Mouse (Mus musculus) cerebellum, adult (tissue): ENCODE data around the gene Alg14.
A peak's percentile ranks its signal among the peaks of the same experiment; 100 is the strongest.

ENCODE experiments used
- ATAC-seq: cut with Nextera tagmentation; 2 replicates; pipeline ENCODE4 v1.9.2; 2017; ENCODE audit warnings: mild to moderate bottlenecking, moderate library complexity, mixed read lengths; ENCODE audit not compliant: insufficient number of reproducible peaks, low FRiP score, low TSS enrichment

Alg14 gene

GRCm38 (mm10) chr3:121277009-121277408 lies 14.6 kb upstream of the Alg14 start:
- ATAC-seq, result no peak

DNA sequence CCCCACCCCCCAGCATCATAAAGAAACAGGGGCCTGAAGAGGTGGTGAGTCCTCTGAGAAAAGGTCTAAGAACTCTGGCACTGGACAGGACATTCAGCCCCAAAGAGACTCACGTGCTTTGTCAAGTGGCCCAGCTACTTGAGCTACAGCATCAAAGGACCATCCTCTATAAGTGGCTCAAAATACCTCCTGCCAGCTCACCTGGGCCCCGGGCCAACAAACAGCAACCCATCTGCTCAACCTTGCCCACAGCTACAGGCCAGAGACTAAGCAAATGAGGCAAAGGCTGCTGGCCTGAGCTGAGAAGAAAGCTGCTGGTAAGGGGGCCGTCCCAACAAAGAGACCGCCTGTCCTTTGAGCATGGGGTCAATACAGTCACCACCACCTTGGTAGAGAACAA lies 14.0 kb upstream of the Alg14 start:
- ATAC-seq, result peak; percentile 97

DNA sequence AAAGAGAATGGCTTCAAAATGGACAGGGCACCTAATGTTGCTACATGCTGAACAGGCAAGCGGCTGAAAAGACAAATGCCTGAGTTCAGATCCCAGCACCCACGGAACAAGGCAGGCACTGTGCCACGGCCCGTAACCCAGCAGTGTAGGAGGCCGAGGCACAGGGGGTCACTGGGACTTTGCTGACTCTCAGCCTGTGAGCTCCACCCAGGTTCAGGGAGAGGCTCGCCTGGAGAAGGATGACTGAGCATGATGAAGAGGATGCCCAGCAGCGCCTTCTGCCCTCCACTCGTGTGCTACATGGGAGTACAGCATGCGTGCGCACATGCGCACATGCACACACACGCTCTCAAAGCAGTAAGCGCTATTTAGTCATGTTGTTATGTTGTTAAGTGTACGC lies 11.9 kb upstream of the Alg14 start:
- ATAC-seq, result no peak

GRCm38 (mm10) chr3:121282998-121283397 lies 8.6 kb upstream of the Alg14 start, which contains the start of gene Tmem56:
Gene Tmem56 (minus strand): TSS chr3:121283098.
- ATAC-seq, result no peak

DNA sequence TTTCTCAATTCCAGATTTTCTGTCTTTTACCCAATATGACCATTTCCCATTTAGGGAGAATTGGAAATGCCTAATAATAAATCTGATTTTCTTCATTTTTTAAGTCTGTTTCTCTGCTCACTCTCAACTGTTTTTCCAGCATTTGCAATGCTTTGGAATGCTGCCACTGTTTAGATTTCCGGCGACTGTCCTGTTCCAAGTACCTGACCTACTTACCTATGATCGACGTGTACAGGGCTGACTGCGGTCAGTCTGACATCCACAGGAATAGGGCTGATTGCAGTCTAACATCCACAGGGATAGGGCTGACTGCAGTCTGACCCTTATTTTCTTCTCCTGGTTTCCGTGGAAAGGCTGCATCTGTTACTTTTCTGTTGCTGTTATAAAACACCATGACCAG lies 6.4 kb upstream of the Alg14 start:
- peak; percentile 73; the same call in 1 of the 2 replicates for ATAC-seq

DNA sequence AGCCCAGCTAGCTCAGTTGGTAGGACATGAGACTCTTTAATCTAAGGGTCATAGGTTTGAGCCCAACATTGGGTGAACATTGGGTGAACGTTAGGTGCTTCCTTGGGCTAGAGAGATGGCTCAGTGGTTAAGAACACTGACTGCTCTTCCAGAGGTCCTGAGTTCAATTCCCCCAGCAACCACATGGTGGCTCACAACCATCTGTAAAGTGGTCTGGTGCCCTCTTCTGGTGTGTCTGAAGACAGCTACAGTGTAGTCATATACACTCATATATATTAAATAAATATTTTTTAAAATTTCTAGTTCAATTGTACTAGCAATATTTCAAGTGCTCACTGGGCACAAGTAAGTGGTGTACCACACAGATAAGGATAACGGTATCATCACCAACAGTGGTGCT lies 4.4 kb upstream of the Alg14 start:
- ATAC-seq, result no peak

DNA sequence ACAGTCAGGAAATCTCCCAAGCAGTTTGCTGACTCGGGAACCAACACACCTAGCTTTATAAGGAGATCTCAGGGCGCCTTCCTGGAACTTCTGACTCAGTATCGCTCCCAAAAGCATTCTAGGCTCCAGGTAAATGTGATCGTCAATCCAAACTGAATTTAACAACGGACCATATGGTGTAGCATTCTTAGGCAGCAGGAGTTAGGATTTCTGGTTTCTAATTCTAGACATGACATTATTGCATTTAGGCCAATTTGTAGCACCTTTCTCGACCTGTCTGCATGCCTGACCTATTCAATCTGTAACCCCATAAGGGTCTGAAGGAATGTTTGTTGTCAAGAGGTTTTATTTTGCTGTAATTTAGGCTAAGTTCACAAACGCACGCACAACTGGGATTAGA lies 892 bp upstream of the Alg14 start:
- ATAC-seq, result peak; percentile 10

DNA sequence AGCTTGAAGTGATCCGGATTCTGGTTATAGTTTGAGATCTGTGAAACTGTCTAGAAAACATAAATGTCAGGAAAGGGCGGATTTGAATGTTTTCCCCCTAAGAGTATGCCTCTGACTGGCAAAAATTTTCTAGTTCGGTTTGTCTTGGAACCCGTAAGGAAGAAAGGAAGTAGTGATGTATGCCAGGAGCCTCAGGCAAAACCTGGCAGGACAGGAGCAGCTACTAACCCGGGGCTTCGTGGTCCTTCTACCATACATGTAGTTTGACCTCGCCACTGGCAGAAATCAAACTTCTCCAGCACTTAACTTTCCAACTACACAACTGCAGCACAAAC lies 381 bp upstream of the Alg14 start:
- ATAC-seq, result no peak

DNA sequence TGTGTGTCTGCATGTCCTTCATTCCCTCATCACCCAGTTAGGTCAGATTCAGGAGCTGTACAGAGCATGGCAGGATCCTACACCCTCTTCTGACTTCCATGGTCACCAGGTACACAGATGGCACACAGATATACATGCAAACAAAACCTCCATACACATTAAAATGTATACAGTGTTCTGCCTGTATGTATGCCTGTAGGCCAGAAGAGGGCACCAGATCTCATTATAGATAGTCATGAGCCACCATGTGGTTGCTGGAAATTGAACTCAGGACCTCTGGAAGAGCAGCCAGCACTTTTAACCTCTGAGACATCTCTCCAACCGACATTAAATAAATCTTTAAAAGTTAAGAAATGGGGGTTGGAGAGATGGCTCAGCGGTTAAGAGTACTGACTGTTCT lies 2.6 kb downstream of the Alg14 start:
- ATAC-seq, result no peak

GRCm38 (mm10) chr3:121306641-121307040 lies 15.1 kb downstream of the Alg14 start:
- peak; percentile 50; the same call in 1 of the 2 replicates for ATAC-seq

GRCm38 (mm10) chr3:121307532-121308234 lies 16.1 kb downstream of the Alg14 start:
- peak; percentile 92 for ATAC-seq

DNA sequence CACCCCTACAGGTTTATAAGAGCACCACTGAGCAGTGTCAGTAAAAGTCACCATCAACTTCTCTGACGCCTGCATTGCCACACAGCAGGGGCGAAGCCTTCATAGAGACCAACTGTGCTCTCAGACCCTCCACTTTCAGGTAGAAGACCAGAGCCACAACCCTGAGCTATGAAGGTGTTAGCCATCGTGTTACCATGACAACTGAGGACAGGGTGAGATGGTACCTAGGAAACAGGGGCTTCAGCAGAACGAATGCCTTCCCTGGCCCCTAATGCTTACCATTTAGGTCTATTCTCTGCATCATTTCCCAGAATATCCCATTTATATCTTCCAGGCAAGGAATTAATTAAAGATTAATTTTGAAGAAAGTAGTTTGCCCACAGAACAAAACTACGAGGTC lies 17.4 kb downstream of the Alg14 start:
- ATAC-seq, result no peak

- ATAC-seq, result no peak
Observed at GRCm38 (mm10) chr3:121309429-121309828, 17.9 kb downstream of the Alg14 start.

DNA sequence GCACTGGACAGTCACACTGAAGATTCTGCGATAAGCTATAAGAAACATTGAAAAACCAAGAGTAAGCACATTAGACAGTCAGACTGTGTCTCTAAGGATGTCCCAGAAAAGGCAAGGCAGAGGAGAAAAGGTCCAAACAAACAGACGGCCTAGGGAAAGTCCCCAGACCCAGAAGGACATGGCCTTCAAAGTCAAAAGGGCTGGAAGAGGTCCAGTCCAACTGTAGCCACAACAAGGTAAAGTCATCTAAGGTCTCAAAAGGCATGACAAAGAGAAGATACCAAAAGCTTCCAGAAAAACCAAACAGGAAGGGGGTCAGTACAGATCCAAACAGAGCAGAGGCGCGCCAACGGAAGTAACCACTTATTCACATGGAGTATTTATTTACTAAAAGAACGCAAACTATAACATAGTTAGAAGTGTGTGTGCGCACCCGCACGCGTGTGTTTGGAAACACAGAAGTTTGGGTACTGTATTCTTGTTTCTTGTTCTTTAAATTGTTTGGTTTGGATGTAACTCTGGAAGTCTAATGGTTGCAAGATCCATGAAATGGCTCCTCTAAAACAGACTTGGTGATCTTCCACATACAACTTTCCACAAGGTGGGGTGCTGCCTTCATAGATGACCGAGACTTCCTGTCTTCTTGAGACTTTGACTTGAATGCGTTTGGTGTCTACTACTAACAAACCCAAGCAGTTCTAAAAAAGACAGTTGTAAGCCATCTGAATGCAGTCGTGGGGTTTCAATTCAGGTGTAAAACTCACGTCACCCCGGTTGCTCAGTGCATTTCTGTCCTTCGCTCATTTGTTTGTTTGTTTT lies 18.5 kb downstream of the Alg14 start:
- ATAC-seq, result no peak

- no peak for ATAC-seq
Observed at GRCm38 (mm10) chr3:121312426-121312825, 20.9 kb downstream of the Alg14 start.

DNA sequence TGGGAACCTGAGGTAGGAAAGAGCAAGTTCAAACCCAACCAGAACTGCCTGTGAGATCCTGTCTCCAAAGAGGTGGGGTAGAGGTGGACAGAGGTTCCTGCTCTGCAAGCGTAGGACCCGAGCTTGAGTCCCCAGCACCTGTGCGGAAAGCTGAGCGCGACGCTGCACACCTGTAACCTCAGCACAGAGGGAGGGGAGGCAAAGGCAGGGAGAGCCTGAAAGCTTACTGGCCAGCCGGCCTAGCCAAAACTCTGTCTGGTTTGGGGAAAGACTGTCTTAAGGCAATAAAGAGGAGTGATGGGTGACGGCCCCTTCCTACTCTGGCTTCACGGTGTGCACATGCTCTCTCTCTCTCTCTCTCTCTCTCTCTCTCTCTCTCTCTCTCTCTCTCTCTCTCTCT lies 21.4 kb downstream of the Alg14 start:
- no peak for ATAC-seq

DNA sequence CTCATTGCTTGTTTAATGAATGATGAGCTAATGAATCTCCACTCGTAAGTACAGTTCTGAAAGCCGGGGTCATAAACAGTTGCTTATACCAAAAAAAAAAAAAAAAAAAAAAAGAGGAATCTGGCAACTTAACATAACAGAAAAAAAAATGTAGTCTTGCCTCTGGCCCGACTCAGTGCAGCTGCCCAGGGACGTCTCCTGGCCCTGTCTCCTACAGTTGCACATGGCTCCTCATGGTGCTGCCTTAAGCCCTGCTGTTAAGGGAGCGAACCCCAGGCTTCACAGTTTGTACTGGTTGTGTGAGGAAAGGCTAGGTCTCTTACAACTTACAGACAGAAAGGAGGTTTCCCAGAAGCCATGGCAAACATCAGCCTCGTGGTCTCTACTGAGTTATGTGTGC lies 22.6 kb downstream of the Alg14 start:
- ATAC-seq, result no peak

DNA sequence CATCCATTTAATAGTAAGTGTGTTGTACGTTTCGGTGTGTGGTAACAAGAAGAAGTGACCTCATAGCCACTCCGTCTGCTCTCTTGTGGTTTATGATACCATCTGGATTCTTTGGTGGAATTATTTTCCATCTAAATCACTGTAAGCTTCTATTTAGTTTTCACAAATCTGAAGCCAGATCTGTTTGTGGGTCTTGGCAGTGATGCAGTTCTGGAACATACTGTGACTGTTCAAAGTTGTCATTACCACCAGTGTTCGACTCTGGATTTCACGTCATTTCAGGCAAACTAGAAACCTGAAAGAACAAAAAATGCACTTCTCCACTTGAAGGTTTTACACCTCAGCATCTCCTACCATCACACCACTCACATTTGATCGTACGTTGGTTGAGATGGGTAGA lies 23.9 kb downstream of the Alg14 start:
- ATAC-seq, result no peak

- ATAC-seq, result no peak
Observed at GRCm38 (mm10) chr3:121319906-121320305, 28.3 kb downstream of the Alg14 start.

GRCm38 (mm10) chr3:121320896-121321295 lies 29.3 kb downstream of the Alg14 start:
- ATAC-seq, result no peak

GRCm38 (mm10) chr3:121323371-121323770 lies 31.8 kb downstream of the Alg14 start:
- ATAC-seq, result no peak

- no peak for ATAC-seq
Observed at GRCm38 (mm10) chr3:121327406-121327805, 35.8 kb downstream of the Alg14 start.
